Mouse (Mus musculus) megakaryocyte, embryonic 14.5 days (primary cell): ENCODE results near the gene Tbce.

ENCODE experiments used
- FLI1 ChIP-seq: IDR thresholded peaks from 2 replicates; pipeline ENCODE4 v1.6.1; 2012; ENCODE audit warnings: low read length, inconsistent platforms, mixed read lengths
- GATA1 ChIP-seq: IDR thresholded peaks from 3 replicates; pipeline ENCODE4 v1.6.1; 2012; ENCODE audit warnings: mixed read lengths, low read length, inconsistent platforms, borderline replicate concordance

DNA sequence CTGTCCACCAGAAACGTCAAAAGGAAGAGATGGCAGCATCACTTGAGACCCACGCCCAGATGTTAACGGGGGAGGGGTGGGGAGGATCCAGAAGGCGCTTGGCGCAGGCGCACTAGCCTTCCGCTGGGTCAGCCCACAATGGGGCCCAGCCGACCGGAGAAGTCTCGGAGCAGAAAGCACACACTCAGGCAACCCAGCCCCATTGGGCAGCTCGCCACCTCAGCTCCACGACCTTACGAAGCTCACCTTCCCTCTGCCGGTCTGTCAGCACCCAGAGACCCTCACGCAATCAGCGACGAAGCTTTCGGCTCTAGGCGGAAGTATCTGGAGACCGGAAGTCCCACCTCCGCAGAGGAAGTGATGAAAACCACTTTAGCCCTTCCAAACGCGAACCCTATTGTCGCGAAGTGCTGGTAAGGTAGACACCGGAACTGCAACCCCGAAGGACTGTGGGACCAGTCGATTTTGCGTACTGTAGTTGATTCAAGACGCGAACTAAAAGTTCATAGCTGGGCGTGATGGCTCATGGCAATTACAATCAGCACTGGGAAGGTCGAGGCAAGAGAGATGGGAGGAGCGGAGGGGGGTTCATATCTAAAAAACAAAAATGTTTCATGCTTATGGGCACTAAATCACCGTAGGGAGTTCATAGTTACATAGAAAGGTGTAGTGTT, at the start of gene Tbce:
- no peak for TF ChIP-seq GATA1
- TF ChIP-seq FLI1: peak; percentile 89
